Mouse (Mus musculus) ovary, adult 10 weeks (tissue): ENCODE results near the gene Plekho1. TPM values are rescaled to one million over a fixed set of nuclear protein-coding genes. Genes with fewer than 3 reads are reported as not detected.

Experiments used
- polyA plus RNA-seq: library from polyadenylated mRNA; stranded (reverse); fragments of 350-450 nt; fragmentation: Illumina TruSeq; extraction: RNeasy Lipid Tissue Mini Kit (QIAGEN cat#74804); gene quantifications from one replicate; pipeline ENCODE4 v1.2.3, GENCODE M21; 2014

Plekho1 gene
- 12.5 TPM for polyA plus RNA-seq

DNA sequence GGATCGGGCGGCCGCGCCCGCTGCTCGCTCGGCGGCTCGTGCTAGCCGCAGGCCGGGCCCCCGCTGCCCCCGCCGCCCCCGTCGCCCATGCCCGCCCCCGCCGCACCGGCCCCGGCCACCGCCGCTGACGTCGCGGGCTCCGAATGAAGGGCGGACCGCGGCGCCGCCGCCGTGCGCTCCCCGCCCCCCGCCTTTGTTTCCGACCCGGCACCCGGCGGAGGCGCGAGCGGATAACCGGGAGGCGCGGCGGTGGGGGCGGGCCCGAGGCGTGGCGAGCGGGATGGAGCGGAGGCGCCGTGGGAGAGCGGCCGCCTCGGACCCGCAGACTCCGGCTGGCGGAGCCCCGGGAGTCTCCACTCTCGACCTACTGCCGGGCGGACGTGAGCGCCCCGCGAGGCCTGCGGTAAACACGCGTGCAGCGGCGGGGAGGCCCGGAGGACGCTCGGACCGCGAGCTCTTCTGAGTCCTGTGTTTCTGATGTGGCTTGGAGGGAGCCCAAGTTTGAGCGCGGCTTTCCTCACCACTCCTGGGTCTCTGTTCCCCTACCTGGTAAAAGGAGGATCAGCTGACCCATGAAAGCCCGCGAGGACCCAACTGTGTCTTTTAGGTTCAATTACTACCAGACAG, at the start of gene Plekho1:
Plekho1 (minus strand) TSS at position 200 of the 627 bp plus-strand sequence.

Other genes starting within 250 kb of the Plekho1 start
- 10.5 TPM for gene Tars2, start 235.8 kb downstream of the Plekho1 start, polyA plus RNA-seq
- 90.5 TPM for gene Rprd2, start 177.1 kb downstream of the Plekho1 start, polyA plus RNA-seq
- gene Prpf3, start 140.1 kb downstream of the Plekho1 start, polyA plus RNA-seq, result 31.2 TPM
- gene Mrps21, start 124.5 kb downstream of the Plekho1 start, polyA plus RNA-seq, result 10.7 TPM
- 2.7 TPM for gene Ciart, start 113.8 kb downstream of the Plekho1 start, polyA plus RNA-seq
- 70.0 TPM for gene BC028528, start 104.0 kb downstream of the Plekho1 start, polyA plus RNA-seq
- gene Aph1a, start 102.0 kb downstream of the Plekho1 start, polyA plus RNA-seq, result 29.7 TPM
- gene Car14, start 91.3 kb downstream of the Plekho1 start, polyA plus RNA-seq, result 157 TPM
- 276 TPM for gene Anp32e, start 66.8 kb downstream of the Plekho1 start, polyA plus RNA-seq
- gene Vps45, start 62.5 kb upstream of the Plekho1 start, polyA plus RNA-seq, result 51.8 TPM
- 30.3 TPM for gene Otud7b, start 108.5 kb upstream of the Plekho1 start, polyA plus RNA-seq
- gene Mtmr11, start 166.0 kb upstream of the Plekho1 start, polyA plus RNA-seq, result 3.4 TPM
- gene Sf3b4, start 176.3 kb upstream of the Plekho1 start, polyA plus RNA-seq, result 19.9 TPM
- gene Sv2a, start 185.2 kb upstream of the Plekho1 start, polyA plus RNA-seq, result 0.20 TPM
- gene Bola1, start 223.7 kb upstream of the Plekho1 start, polyA plus RNA-seq, result 3.5 TPM
- gene Hist2h2ab, start 223.9 kb upstream of the Plekho1 start, polyA plus RNA-seq, result not detected
- gene Hist2h2ac, start 224.9 kb upstream of the Plekho1 start, polyA plus RNA-seq, result not detected
- gene Hist2h2be, start 225.1 kb upstream of the Plekho1 start, polyA plus RNA-seq, result 23.4 TPM
- 1.5 TPM for gene Hist2h3c2, start 243.1 kb upstream of the Plekho1 start, polyA plus RNA-seq
- gene Hist2h2aa2, start 244.3 kb upstream of the Plekho1 start, polyA plus RNA-seq, result not detected
- gene Hist2h2aa1, start 249.5 kb upstream of the Plekho1 start, polyA plus RNA-seq, result not detected